Mouse (Mus musculus) bone marrow macrophage, adult 2 months (primary cell): ENCODE measurements around the gene Ssbp2.

Source experiments
- CTCF ChIP-seq: IDR thresholded peaks from 2 replicates; pipeline ENCODE4 v1.5.1; 2012; ENCODE audit warnings: low read depth, mild to moderate bottlenecking, low read length, moderate library complexity
- POLR2A ChIP-seq: IDR thresholded peaks from 2 replicates; pipeline ENCODE4 v1.6.1; 2012; ENCODE audit warnings: mild to moderate bottlenecking, low read depth, low read length, borderline replicate concordance

- TF ChIP-seq CTCF (no peak), POLR2A (no peak)
These were observed 236.9 kb downstream of the Ssbp2 start for GRCm38 (mm10) chr13:91697011-91697410.
